In the genomic region with DNA sequence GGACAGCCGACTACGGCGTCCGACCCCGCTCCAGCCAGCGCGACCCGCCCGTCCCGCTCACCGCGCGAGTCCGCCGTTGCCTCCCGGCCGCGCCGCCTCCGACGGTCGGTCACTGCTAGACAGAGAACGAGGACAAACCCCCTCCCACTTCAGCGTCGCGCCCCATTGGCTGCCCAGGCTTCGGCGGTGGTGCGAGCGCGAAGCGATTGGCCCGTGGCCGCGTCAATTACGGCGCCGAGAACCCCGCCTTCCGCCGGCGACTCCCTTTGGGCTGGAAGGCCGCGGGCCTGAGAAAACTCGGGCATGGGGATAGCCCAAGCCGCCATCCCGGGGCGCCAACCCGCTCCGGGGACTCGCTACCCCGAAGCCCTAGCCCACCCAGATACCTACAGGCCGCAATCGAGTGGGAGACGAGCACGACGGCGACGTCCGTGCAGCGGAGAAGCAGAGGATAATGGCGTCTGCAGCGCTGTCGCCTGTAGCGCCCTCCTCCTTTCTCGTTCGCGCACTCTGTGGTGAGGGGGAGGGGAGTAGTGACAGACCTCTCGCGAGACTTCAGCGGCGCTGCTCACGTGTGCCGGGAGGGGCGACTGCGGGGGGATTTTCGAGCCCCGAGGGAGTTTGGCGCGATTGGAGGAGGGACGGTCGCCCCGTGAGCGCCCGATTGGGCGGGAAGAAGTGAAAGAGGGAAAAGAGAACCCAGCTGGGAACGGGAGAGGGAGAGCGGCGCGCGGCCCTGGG, we compare ENCODE assay signal across 7 mouse cellular contexts. TPM values are rescaled to one million over a fixed set of nuclear protein-coding genes. Genes with fewer than 3 reads are reported as not detected.
DNase-seq lines count a peak whose midpoint lies in the region; ATAC-seq and TF ChIP-seq lines count a peak whose summit lies in the region.

A gene (plus strand): TSS at position 246 of the 741 bp plus-strand sequence.

- H3K4me3 ChIP-seq in embryonic facial prominence, embryonic 12.5 days, result peak within 1 kb of the TSS; percentile 96
- H3K4me3 ChIP-seq in kidney, adult 2 months (ENCODE audit: insufficient read depth, low read depth, low read length), result peak within 1 kb of the TSS; percentile 73
- H3K4me3 ChIP-seq in limb, embryonic 13.5 days, result peak within 1 kb of the TSS; percentile 84
- H3K4me3 ChIP-seq in midbrain, embryonic 16.5 days (ENCODE audit: low read depth, low read length), result peak within 1 kb of the TSS; percentile 86

- ATAC-seq in embryonic facial prominence, embryonic 12.5 days (ENCODE audit: insufficient number of reproducible peaks, insufficient read depth, low FRiP score, low TSS enrichment), result peak; percentile 93
- peak; percentile 96 for ATAC-seq in limb, embryonic 13.5 days (ENCODE audit: low FRiP score, low read depth)
- peak; percentile 98 for ATAC-seq in midbrain, embryonic 16.5 days

- under 1% methylated on average over 91 of the region's 91 CpGs for WGBS in embryonic facial prominence, embryonic 12.5 days
- WGBS in kidney, adult 2 months, result under 1% methylated on average over 91 of the region's 91 CpGs
- WGBS in limb, embryonic 13.5 days, result under 1% methylated on average over 89 of the region's 91 CpGs
- WGBS in midbrain, embryonic 16.5 days, result under 1% methylated on average over 80 of the region's 91 CpGs

- TF ChIP-seq POLR2A in kidney, adult 2 months (IDR thresholded peaks at IDR 0.05; ENCODE audit: low read depth, low read length), result peak; percentile 98

- H3K4me1 ChIP-seq in embryonic facial prominence, embryonic 12.5 days, result no peaks in the 10 kb centered on the region
- H3K4me1 ChIP-seq in kidney, adult 2 months (ENCODE audit: control insufficient read depth, insufficient read depth, low read length), result no peaks in the 10 kb centered on the region; the same call in 1 of the 2 replicates
- H3K4me1 ChIP-seq in limb, embryonic 13.5 days, result peaks cover 6% of the 10 kb centered on the region
- H3K4me1 ChIP-seq in midbrain, embryonic 16.5 days (ENCODE audit: control insufficient read depth, insufficient read depth, low read length), result peaks cover 10% of the 10 kb centered on the region

- no peak for TF ChIP-seq CTCF in kidney, adult 2 months (conservative IDR thresholded peaks at IDR 0.05; ENCODE audit: insufficient read depth, insufficient read length, low read depth, low read length)

- DNase-seq in adrenal gland, postnatal 25 days, result peak; percentile 98
- DNase-seq in heart, adult 18-20 months, result peak; percentile 98 to 99
- DNase-seq in kidney, adult 2 months, result peak; percentile 98
- DNase-seq in spleen, postnatal 10 days (ENCODE audit: low spot score in 2 of 2), result peak; percentile 97 to 99

- H3K9me3 ChIP-seq in embryonic facial prominence, embryonic 12.5 days, result no peaks in the 10 kb centered on the region
- no peaks in the 10 kb centered on the region; the same call in 1 of the 2 replicates for H3K9me3 ChIP-seq in limb, embryonic 13.5 days
- H3K9me3 ChIP-seq in midbrain, embryonic 16.5 days (replicated peaks; ENCODE audit: control insufficient read depth, low read length, poor library complexity, severe bottlenecking), result no peaks in the 10 kb centered on the region

- H3K4me2 ChIP-seq in embryonic facial prominence, embryonic 12.5 days (replicated peaks), result peak within 1 kb of the TSS; percentile 69
- peak within 1 kb of the TSS; percentile 77 for H3K4me2 ChIP-seq in limb, embryonic 13.5 days (replicated peaks)
- H3K4me2 ChIP-seq in midbrain, embryonic 16.5 days (ENCODE audit: low read length), result peak within 1 kb of the TSS; percentile 96

- no peaks in the 10 kb centered on the region for H3K27me3 ChIP-seq in embryonic facial prominence, embryonic 12.5 days
- no peaks in the 10 kb centered on the region for H3K27me3 ChIP-seq in kidney, adult 2 months (replicated peaks; ENCODE audit: control insufficient read depth, insufficient read depth, low read length)
- no peaks in the 10 kb centered on the region for H3K27me3 ChIP-seq in limb, embryonic 13.5 days
- H3K27me3 ChIP-seq in midbrain, embryonic 16.5 days (ENCODE audit: control insufficient read depth, insufficient read depth, low read depth, low read length), result no peaks in the 10 kb centered on the region

- peak within 1 kb of the TSS; percentile 99 for H3K27ac ChIP-seq in embryonic facial prominence, embryonic 12.5 days
- H3K27ac ChIP-seq in kidney, adult 2 months (ENCODE audit: insufficient read depth, low read depth, low read length), result peak within 1 kb of the TSS; percentile 99
- peak within 1 kb of the TSS; percentile 99 for H3K27ac ChIP-seq in limb, embryonic 13.5 days
- peak within 1 kb of the TSS; percentile 100 for H3K27ac ChIP-seq in midbrain, embryonic 16.5 days (ENCODE audit: low read length)

- H3K9ac ChIP-seq in embryonic facial prominence, embryonic 12.5 days, result peak within 1 kb of the TSS; percentile 100
- peak within 1 kb of the TSS; percentile 99 for H3K9ac ChIP-seq in limb, embryonic 13.5 days
- H3K9ac ChIP-seq in midbrain, embryonic 16.5 days (ENCODE audit: low read depth, low read length), result peak within 1 kb of the TSS; percentile 99

- peaks cover 10% of the 10 kb centered on the region for H3K36me3 ChIP-seq in embryonic facial prominence, embryonic 12.5 days
- peaks cover 3% of the 10 kb centered on the region for H3K36me3 ChIP-seq in kidney, adult 2 months (ENCODE audit: control insufficient read depth, insufficient read depth, low read length)
- peaks cover 18% of the 10 kb centered on the region for H3K36me3 ChIP-seq in limb, embryonic 13.5 days
- H3K36me3 ChIP-seq in midbrain, embryonic 16.5 days (ENCODE audit: control insufficient read depth, insufficient read depth, low read length), result peaks cover 9% of the 10 kb centered on the region

RNA-seq across cellular contexts. Expression of the gene that starts here (rescaled TPM):
- 23.2 and 25.0 TPM in 2 replicates for total RNA-seq in adrenal gland, postnatal 25 days (2021)
- 29.5 and 31.4 TPM in 2 replicates for polyA plus RNA-seq in embryonic facial prominence, embryonic 12.5 days (2016; fragmentation: Nextera tagmentation; extraction: Ambion mirVana)
- 10 to 100 TPM in 1 of 2 experiments, 1 to 10 TPM in 1; 9.3 to 11.4 TPM for total RNA-seq in heart, adult 18-20 months (2021)
- 7.1 and 9.0 TPM in 2 replicates for polyA plus RNA-seq in kidney, adult 2 months (2012; rRNA removed)
- polyA plus RNA-seq in limb, embryonic 13.5 days (2015; fragmentation: Nextera tagmentation; extraction: Ambion mirVana), result 25.2 and 27.5 TPM in 2 replicates
- polyA plus RNA-seq in midbrain, embryonic 16.5 days (2015; fragmentation: Nextera tagmentation; extraction: Ambion mirVana), result 21.3 and 23.8 TPM in 2 replicates

Comparison
In these comparisons a context has a peak if more than half of its experiments do, and no peak if none do; other contexts are left out.
1. Peak in every context shown above with its lines: DNase-seq, ATAC-seq, H3K4me3 ChIP-seq and H3K27ac ChIP-seq.